Mouse (Mus musculus) stomach, postnatal 0 days (tissue): ENCODE measurements at regions not wholly inside any gene's neighbourhood (a gene's known extent, or its start where the extent isn't known, plus 50 kb on each side); places are given as distances from the start of the nearest gene placed in this dataset.

Experiments
- ATAC-seq: fragments of 200-750 bp; cut with Nextera tagmentation; 2 replicates; pipeline ENCODE4 v1.8.0; 2017; ENCODE audit not compliant: low FRiP score, low TSS enrichment
- DNase-seq: peaks from one replicate; pipeline ENCODE4 v3.0.0-alpha.2; 2016; ENCODE audit warnings: low spot score
- H3K27ac ChIP-seq: fragments of 300-500 bp; sonication (generic); replicated peaks from 2 replicates; pipeline ENCODE4 v1.5.1; 2014; ENCODE audit warnings: mild to moderate bottlenecking, control low read depth
- H3K27me3 ChIP-seq: fragments of 300-500 bp; sonication (generic); 2 replicates; pipeline ENCODE4 v1.6.1; 2014; ENCODE audit warnings: low read length; ENCODE audit not compliant: control insufficient read depth, insufficient read depth
- H3K36me3 ChIP-seq: fragments of 300-500 bp; sonication (generic); 2 replicates; pipeline ENCODE4 v1.6.1; 2014; ENCODE audit warnings: low read length, mixed read lengths; ENCODE audit not compliant: control insufficient read depth, insufficient read depth
- H3K4me1 ChIP-seq: fragments of 300-500 bp; sonication (generic); replicated peaks from 2 replicates; pipeline ENCODE4 v1.6.1; 2014; ENCODE audit warnings: antibody characterized with exemption; ENCODE audit not compliant: control insufficient read depth, insufficient read depth
- H3K4me2 ChIP-seq: fragments of 300-500 bp; sonication (generic); replicated peaks from 2 replicates; pipeline ENCODE4 v1.6.1; 2014; ENCODE audit warnings: low read depth, mild to moderate bottlenecking, control low read depth, moderate library complexity
- H3K4me3 ChIP-seq: fragments of 300-500 bp; sonication (generic); 2 replicates; pipeline ENCODE4 v1.5.1; 2014; ENCODE audit warnings: low read depth, low read length, control low read depth
- H3K9ac ChIP-seq: fragments of 300-500 bp; sonication (generic); 2 replicates; pipeline ENCODE4 v1.6.1; 2014; ENCODE audit warnings: mild to moderate bottlenecking, low read length, control low read depth, mixed read lengths
- H3K9me3 ChIP-seq: fragments of 300-500 bp; sonication (generic); 2 replicates; pipeline ENCODE4 v1.6.1; 2016; ENCODE audit warnings: low read length; ENCODE audit not compliant: control insufficient read depth
- CTCF ChIP-seq: IDR thresholded peaks from 2 replicates; pipeline ENCODE4 v1.5.1; 2016; ENCODE audit warnings: antibody characterized with exemption, low read depth, mild to moderate bottlenecking, moderate library complexity
- EP300 ChIP-seq: optimal IDR thresholded peaks from 2 replicates; pipeline ENCODE3; 2016; ENCODE audit warnings: antibody characterized with exemption
- WGBS: fragments of 180-500 bp; shearing (Covaris S2); extraction: QIAGEN DNeasy Blood & Tissue Kit; methylation state at CpG from one replicate; pipeline ENCODE4 v1.1.7; 2014; 5-methylcytosine and 5-hydroxymethylcytosine counted together

GRCm38 (mm10) chr9:94404551-94404950 is 133.3 kb downstream of the 1190002N15Rik start:
- no peaks in the 10 kb centered on the region for H3K4me1 ChIP-seq
- no peak for TF ChIP-seq CTCF
- no peak for TF ChIP-seq EP300
- H3K9me3 ChIP-seq = no peaks in the 10 kb centered on the region
- WGBS = 77% methylated on average over 6 of the region's 6 CpGs
- DNase-seq = no peak
- H3K36me3 ChIP-seq = no peaks in the 10 kb centered on the region
- no peaks in the 10 kb centered on the region for H3K27me3 ChIP-seq
- H3K9ac ChIP-seq = no peak overlapping the region
- no peak overlapping the region for H3K27ac ChIP-seq
- H3K4me3 ChIP-seq = no peak overlapping the region
- no peak for ATAC-seq
- H3K4me2 ChIP-seq = no peak overlapping the region

DNA sequence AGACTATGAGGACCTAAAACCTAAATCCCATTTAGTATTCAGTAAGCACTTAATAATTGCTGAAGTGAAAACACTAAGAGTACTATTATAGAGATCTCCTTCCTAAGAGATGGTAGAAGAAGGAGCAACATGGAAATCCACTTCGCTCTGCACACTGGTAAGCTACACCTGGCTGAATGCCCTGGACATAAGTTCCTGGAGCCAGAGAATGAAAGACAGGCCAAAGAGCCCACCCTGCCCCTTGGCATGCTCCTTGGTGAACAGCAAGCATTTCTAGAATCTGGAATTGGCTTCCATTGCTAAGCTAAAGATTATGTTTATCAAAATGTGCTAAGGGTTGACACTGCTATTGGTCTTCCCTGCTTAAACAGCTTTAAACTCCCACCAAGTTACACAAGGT is 137.3 kb downstream of the 1190002N15Rik start:
- Histone ChIP-seq H3K9ac (no peak overlapping the region), H3K27ac (no peak overlapping the region), H3K36me3 (no peaks in the 10 kb centered on the region), H3K27me3 (no peaks in the 10 kb centered on the region), H3K4me1 (no peaks in the 10 kb centered on the region), H3K4me2 (no peak overlapping the region), H3K9me3 (no peaks in the 10 kb centered on the region), H3K4me3 (no peak overlapping the region)
- no peak for TF ChIP-seq EP300
- DNase-seq (no peak), ATAC-seq (no peak)
- WGBS = 92% methylated on average over 1 of the region's 1 CpGs

- Histone ChIP-seq H3K27ac (no peak overlapping the region), H3K4me1 (no peaks in the 10 kb centered on the region), H3K4me2 (no peak overlapping the region), H3K9me3 (no peaks in the 10 kb centered on the region), H3K4me3 (no peak overlapping the region), H3K36me3 (no peaks in the 10 kb centered on the region), H3K9ac (no peak overlapping the region), H3K27me3 (no peaks in the 10 kb centered on the region)
- ATAC-seq (no peak), DNase-seq (no peak)
- WGBS = 80% methylated on average over 5 of the region's 5 CpGs
- TF ChIP-seq EP300 = no peak
- no peak for TF ChIP-seq CTCF
Observed at GRCm38 (mm10) chr9:94395215-94395614, 142.7 kb downstream of the 1190002N15Rik start.

DNA sequence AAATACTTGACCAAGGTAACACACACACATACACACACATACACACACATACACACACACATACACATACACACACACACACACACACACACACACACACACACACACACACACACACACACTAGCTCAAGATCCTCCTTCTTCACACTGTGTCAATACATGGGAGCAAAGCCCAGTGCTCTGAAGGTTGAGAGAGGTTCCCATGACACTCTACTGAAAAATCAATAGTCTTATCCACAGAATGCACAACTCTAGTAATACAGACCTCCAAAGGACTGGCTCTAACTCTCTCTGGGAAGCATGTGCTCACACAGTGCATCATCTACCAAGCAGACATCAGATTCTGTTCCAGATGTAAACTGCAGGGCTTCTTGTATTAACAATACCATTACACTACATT is 151.7 kb downstream of the 1190002N15Rik start:
- TF ChIP-seq EP300 (no peak), CTCF (no peak)
- DNase-seq (no peak), ATAC-seq (no peak)
- no peak overlapping the region for H3K27ac ChIP-seq
- H3K4me2 ChIP-seq = no peak overlapping the region
- H3K9ac ChIP-seq = no peak overlapping the region
- H3K36me3 ChIP-seq = no peaks in the 10 kb centered on the region
- H3K4me3 ChIP-seq = no peak overlapping the region
- no peaks in the 10 kb centered on the region for H3K27me3 ChIP-seq
- no peaks in the 10 kb centered on the region for H3K4me1 ChIP-seq
- H3K9me3 ChIP-seq = no peaks in the 10 kb centered on the region

DNA sequence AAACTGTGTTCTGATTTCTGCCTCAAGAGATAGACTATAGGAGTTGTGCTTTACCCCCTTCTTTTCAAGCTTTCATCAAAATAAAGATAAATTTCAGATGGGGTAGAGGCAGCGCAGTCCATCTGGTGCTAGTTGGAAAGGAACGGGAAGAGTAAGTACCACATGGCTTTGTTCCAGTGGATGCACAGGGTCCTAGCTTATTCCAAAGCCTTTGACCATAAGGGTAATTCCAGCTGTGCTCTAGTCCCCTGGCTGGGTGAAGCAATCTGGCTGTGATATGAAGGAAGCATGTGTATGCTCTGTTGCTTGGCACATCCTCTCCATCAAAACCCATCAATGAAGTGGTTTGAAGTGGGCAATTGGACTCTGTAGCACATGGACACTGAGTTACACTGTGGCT is 155.6 kb downstream of the 1190002N15Rik start:
- H3K36me3 ChIP-seq = no peaks in the 10 kb centered on the region
- H3K4me1 ChIP-seq = no peaks in the 10 kb centered on the region
- WGBS = 74% methylated on average over 2 of the region's 2 CpGs
- H3K9me3 ChIP-seq = no peaks in the 10 kb centered on the region
- TF ChIP-seq CTCF = no peak
- TF ChIP-seq EP300 = no peak
- no peaks in the 10 kb centered on the region for H3K27me3 ChIP-seq
- no peak overlapping the region for H3K27ac ChIP-seq
- H3K9ac ChIP-seq = no peak overlapping the region
- ATAC-seq = no peak
- no peak for DNase-seq
- H3K4me2 ChIP-seq = no peak overlapping the region
- H3K4me3 ChIP-seq = no peak overlapping the region

GRCm38 (mm10) chr9:94378835-94379234 is 159.0 kb downstream of the 1190002N15Rik start:
- H3K9me3 ChIP-seq = no peaks in the 10 kb centered on the region
- no peak overlapping the region for H3K9ac ChIP-seq
- no peak for TF ChIP-seq CTCF
- TF ChIP-seq EP300 = no peak
- no peaks in the 10 kb centered on the region for H3K36me3 ChIP-seq
- H3K4me1 ChIP-seq = no peaks in the 10 kb centered on the region
- H3K4me2 ChIP-seq = no peak overlapping the region
- no peak overlapping the region for H3K4me3 ChIP-seq
- DNase-seq (no peak), ATAC-seq (no peak)
- 39% methylated on average over 5 of the region's 5 CpGs for WGBS
- H3K27ac ChIP-seq = no peak overlapping the region
- no peaks in the 10 kb centered on the region for H3K27me3 ChIP-seq
